Mouse (Mus musculus): Measurements from ENCODE around the gene Gdpd3.

GRCm38 (mm10) chr7:126798127-126799049 is 32.3 kb downstream of the Gdpd3 start:
- no peak for TF ChIP-seq POLR2A (IDR thresholded peaks at IDR 0.05; ENCODE audit: borderline replicate concordance, extremely low read depth, low read depth, low read length)
- TF ChIP-seq CTCF (IDR thresholded peaks at IDR 0.05; ENCODE audit: insufficient read depth, low read length): no peak

All from lung, adult 2 months (tissue).